Mouse (Mus musculus) Patski (cell line): ENCODE results near the gene G530012D18Rik. TPM values are rescaled to one million over a fixed set of nuclear protein-coding genes. Genes with fewer than 3 reads are reported as not detected.

Source experiments
- polyA plus RNA-seq: library from polyadenylated mRNA; unstranded; gene quantifications from one replicate; pipeline ENCODE4 v1.2.3, GENCODE M21; 2021

G530012D18Rik gene
- polyA plus RNA-seq, 1 experiment from 2014 or later: not detected

Other genes with a start within 250 kb of the G530012D18Rik start
- gene Sp110, start 23.1 kb downstream of the G530012D18Rik start, polyA plus RNA-seq: 0.27 TPM
- gene Sp140, start 24.7 kb downstream of the G530012D18Rik start, polyA plus RNA-seq: 0.99 TPM
- 0.19 TPM for gene Sp100, start 74.3 kb downstream of the G530012D18Rik start, polyA plus RNA-seq
- 0.36 TPM for gene A630001G21Rik, start 203.0 kb downstream of the G530012D18Rik start, polyA plus RNA-seq
- 74.3 TPM for gene Cab39, start 217.8 kb downstream of the G530012D18Rik start, polyA plus RNA-seq